Mouse (Mus musculus): ENCODE results near the gene Faxc.

The Faxc gene

DNA sequence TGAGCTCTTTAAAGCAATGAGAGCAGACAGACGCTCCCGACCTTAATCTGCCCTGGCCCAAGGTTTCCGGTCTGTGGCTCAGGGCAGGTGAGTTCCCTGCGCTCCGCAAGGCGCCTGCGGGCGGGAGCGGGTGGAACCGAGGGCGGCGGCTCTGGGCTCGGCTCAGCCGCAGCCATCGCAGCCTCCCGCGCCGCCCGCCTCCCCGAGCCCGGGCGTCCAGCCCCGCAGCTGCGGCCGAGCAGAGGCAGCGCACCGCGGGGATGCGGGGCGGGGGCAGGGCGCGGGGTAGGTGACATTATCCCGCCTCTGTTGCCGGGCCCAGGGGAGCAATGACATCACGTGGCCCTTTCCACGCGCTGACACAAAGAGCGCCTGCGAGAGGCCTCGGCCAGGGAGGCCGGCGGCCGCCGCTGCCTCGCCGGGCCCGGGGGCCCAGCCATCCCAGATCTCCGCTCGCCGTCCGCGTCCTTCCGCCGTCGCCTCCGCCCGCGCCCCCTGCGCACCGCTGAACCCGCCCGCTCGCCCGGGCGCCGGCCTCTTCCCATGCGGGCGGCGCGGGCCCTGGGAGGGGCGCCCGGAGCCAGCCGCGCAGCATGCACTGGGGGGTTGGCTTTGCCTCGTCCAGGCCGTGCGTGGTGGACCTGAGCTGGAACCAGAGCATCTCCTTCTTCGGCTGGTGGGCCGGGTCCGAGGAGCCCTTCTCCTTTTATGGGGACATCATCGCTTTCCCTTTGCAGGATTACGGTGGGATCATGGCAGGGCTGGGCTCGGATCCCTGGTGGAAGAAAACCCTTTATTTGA is at the start of gene Faxc:
Faxc (plus strand) TSS at position 359 of the 801 bp plus-strand sequence.
- DNase-seq: peak; percentile 85

DNA sequence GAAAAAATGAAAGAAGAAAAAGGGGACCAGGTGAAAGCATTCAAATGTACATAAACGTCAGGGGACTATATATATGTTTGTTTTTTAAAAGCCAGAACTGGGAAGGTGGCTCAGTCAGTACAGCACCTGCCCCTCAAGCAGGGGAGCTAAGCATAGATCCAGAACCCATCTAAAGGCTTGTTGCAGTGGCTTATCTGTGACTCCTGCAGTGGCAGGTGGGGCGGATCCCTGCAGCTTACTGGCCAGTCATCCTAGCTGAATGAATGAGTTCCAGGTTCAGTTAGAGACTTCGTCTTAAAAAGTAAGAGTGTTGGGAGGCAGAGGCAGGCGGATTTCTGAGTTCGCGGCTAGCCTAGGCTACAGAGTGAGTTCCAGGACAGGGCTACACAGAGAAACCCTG is 48.3 kb upstream of the Faxc start:
- DNase-seq: no peak

DNA sequence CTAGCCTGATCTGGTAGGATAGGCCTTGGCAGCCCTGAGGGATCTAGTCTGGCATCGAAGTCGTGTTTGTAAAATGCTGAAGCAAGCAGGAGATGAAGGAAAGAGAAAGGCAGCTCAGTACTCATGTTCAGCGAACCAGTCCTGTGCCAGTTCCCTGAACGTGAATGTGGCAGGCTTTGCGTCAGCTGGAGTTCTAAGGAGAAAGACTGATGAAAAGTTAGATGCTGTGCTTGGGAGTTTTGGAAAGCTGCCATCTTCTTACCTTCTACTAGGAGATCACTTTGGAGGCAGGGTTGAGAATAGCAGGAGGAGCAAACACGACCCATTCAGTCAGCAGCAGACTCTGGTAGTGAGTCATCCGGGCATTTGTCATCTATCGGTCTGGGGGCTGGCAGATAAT is 45.3 kb upstream of the Faxc start:
- no peak for DNase-seq

DNA sequence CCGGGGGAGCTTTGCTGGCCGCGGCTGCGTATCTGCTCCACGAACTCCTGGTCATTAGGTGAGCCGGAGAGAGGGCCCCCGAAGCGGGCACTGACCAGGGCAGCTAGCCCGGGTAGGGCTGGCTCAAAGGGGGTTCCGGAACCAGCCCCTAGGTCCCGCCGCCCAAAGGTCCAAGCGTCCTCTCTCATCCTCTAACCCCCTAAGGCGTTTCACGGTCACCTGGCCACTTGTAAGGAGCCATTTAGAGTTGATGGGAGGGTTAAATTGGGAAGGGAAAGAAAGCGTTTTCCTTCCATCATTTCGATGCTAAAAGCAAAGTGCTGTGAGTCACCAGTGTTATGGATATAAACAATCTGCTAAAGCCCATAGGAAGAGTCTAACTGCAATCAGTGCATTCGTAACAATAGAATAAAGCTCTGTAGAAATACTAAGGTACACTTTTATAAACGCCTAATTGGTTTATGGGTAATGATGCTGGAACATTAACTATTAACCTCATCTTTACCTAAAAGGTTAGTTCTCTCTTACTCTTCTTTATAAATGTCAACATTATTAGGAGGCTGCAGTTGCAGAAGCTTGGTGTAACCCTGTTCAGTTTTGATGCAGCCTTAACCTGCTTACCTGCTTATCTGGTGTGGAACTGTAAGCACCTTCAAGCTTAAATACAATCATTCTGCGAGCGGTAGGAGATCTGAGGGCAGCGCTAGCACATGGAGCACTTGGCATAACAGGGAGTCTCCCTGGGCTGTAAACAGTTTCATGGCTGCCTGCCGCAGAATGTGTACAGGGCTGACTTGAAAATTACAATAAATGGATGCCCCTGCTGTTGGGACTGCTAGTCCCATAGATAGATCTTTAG is 872 bp downstream of the Faxc start:
- peak; percentile 45 for DNase-seq

DNA sequence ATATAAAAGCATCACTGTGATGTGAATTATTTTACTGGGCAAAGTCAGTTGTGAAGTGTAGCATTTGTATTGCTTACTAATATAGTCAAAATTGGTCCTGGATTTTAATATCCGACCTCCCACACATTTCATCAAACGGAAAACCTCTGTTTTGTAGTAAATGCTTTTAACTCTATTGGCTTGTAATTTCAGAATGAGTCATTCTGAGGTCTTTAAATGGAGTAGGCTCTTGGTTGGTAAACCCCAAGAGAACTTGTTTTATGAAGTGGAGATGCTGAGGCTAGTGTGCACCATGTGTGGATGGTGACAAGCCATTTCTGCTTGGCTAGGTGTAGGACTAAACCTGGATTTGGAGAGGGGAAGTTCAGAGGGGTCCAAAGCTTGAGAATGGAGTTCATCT is 4.2 kb downstream of the Faxc start:
- no peak for DNase-seq

DNA sequence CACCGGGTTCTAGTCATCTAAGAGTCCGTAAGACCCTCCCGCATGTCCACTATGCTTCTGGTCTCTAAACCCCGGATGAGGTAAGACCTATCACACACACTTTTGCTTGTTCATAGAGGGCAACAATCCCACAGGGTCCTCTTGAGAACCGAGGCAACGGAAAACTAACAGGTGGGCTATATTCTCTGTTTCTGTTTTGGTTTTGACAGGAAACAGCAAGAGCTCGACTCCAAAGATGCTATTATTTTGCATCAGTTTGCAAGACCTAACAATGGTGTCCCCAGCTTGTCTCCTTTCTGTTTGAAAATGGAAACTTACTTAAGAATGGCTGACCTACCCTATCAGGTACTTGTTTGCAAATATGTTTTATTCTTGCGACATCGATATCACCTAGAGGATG is 5.3 kb downstream of the Faxc start:
- DNase-seq: no peak

DNA sequence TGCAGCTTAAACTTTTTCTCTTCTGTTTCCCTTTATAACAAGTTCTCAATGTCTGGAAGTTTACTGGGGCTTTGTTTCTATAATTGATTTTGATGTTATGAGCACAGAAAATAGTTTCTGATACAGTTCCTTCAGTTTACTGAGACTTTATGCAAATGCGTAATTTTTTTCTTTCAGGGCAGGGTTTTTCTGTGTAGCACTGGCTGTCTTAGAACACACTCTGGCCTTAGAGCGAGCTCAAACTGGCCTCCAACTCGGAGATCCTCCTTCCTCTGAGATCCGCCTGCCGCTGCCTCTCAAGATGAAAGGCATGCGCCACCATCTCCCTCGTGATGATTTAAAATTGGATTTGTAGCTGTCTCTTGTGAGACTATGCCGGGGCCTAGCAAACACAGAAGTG is 6.8 kb downstream of the Faxc start:
- DNase-seq: no peak

DNA sequence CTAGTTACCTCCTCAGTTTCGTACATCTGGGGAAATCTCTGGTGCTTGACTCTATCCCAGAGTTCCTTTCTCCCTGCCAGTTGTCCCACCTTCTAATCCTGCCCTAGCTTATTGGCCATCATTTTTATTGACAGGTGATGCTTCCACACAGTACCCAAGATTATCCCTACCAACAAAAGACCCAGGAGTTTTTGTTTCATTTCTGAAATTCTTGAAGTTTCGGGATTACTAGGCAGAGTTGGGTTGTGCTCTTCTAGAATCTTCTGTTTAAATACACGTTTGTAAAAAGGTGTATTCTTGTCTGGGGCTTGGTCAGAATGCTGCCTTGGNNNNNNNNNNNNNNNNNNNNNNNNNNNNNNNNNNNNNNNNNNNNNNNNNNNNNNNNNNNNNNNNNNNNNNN is 13.5 kb downstream of the Faxc start:
- DNase-seq: no peak

DNA sequence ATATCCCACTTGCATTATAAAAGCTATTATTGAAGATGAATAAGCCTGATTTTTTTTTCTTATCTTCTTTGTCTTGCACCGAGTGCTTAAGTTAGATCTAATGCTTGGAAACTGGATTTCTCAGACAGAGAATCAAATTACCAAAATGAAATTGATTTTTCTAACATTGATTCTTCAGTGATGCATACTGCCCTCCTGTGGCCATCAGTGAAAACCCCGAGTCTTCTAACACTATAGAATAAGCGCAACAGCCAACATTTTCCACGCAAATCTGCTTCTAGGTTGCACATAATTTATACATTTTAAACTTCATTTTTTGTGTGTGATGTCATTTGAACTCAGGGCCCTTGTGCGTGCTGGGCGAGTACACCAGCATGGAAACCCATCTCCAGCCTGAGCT is 20.3 kb downstream of the Faxc start:
- DNase-seq: no peak

DNA sequence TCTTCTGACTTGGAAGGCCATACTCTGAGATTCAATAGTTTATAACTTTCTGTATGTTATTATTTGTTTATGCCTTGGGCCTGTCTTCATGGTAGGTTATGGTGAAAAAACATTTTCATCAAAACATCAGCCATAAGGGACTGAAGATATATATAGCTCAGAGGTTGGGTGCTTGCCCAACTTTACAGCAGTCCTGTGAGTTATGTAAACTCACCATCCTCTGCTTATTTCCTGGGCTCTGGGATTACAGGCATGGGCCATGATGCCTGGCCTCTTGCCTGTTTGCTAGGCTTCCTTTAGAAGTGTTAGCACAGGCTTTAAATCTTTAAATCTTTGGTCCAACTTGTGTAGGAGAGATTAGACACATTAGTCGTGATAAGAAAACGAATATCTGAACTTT is 21.1 kb downstream of the Faxc start:
- DNase-seq: no peak

DNA sequence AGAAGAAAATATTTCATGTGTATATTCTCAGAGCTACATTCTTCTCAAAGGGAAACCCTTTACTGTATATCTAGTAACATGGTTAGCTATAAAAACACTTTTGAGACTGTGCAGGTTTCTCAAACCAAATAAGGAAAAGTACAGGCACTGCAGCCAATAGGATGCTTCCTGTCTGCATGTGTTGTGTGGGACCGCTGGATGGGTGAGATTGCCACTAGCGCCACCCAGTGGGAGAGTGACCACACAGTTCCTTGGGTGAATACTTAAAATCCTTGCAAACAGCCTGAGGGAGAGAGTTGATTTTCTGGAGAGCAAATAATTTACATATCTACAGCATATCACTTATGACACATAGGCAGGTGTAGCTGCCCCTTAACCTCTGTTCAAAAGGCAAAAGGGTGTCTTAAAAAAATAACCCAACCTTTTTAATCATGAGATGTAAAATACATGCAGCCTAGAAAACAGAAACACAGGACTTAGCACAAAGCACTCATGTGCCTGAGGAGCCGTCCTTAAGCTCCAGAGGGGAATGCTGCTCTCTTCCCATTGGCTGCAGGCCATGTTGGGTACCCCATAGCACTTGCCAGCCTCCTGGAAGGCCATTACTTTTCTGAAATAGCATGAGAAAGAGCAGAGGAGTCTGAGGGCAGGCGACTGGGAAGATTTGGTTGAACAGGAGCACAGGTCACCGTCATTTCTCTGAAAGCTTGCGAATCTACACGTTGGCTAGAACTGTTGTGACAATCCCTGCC is 26.6 kb downstream of the Faxc start:
- peak; percentile 33 for DNase-seq

DNA sequence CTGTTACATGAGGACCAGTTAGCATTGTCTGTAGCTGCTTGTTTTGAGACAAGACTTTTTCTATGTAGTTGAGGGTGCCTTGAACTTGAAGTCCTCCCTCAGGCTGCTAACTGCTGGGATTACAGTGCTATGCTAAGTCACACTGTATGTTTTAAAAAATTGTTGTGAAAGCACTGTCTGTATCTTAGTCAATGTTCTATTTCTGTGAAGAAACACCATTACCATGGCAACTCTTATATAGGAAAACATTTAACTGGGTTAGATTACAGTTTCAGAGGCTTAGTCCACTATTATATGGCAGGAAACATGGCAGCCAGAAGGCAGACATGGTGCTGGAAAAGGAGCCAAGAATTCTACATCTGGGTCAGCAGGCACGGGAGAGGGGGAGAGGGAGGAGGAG is 40.8 kb downstream of the Faxc start:
- no peak for DNase-seq

DNA sequence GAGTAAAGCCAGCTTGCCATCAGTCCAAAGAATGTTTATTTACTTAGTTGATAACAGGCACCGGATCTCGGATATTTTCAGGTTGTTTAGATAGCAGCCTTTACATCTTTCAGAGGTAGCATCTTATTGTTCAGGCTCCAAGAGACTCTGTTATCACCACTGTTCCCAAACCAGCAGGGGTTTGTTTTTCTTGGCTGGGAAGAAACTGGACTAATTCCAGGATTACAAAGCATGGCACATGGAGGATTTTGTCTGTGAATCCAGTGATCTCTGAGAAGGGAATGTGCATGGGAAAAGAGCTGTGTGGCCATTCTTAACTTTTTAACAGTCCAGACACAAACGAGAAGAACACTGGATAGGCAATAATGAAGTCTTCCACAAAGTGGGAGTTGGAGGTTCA is 43.0 kb downstream of the Faxc start:
- peak; percentile 73 for DNase-seq

DNA sequence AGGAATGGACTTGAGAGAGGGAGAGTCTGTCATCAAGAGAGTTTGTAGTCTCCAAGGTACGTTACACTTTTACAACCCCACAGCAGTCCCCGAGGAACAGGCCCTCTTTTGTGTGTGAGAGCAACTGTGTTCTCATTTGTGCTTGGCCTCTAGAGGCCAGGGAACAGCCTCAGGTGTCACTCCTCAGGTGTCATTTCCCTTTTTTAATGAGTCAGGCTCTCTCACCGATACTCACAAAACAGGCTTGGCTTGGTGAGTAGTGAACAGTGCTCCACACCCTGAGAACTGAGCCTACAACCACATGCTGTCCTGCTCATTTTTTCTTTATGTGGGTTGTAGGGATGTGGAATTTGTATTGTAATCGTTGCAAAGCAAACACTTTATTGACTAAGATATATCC is 49.3 kb downstream of the Faxc start:
- no peak for DNase-seq

DNA sequence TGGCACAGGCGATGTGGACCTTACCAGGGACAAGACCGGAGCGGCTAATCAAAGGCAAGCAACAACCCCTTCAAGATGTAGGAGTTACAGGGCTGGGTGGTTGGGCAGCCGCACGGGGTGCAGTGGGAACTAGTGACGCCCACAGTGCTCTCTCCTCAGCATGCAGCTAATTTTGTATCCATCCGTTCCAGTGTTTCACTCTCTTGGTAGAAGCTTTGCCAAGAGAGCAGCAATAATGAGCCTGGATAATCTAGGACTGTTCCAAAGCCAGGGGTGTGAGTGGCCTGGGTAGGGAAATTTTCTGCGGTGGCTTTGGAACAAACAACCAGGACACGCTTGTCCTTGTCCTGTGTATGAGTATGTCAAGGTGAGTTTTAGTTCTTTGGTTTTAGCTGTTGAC is 51.3 kb downstream of the Faxc start:
- DNase-seq: no peak

DNA sequence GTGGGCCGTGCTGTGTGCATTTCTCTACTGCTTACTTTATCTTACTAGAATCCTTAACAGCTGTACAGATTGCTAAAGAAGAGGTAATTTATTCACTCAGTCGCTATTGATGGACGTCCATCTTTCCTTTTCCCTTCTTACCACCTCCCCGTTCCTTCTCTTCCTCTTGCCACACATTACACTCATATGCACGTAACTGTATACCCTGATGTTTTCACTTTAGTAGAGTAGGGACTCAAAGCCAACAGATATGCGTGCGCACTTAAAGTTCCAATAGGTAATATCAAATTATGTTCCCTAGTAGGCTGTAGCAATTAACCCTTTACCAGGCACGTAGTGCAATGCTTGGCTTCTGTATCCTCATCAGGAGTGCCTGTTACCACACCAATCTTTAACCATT is 55.7 kb downstream of the Faxc start:
- DNase-seq: no peak

DNA sequence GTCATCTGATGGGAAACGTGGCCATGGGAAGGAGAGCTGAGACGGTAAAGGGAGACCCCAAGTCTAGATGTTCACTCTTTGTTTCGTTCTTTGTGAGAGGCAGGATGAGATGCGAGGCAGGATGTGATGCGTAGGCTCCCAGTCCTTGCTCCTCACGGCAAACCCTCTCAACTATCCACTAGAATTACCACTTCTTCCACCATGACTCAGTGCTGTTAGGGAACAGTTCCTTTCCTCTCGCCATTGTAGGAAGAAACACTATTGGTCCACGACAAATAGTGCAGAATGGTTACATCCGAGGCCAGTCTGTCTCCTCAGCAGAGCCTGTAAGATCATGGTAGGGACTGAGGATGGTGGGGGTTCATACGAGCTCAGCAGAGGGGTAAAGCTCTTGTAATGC is 56.3 kb downstream of the Faxc start:
- DNase-seq: no peak

DNA sequence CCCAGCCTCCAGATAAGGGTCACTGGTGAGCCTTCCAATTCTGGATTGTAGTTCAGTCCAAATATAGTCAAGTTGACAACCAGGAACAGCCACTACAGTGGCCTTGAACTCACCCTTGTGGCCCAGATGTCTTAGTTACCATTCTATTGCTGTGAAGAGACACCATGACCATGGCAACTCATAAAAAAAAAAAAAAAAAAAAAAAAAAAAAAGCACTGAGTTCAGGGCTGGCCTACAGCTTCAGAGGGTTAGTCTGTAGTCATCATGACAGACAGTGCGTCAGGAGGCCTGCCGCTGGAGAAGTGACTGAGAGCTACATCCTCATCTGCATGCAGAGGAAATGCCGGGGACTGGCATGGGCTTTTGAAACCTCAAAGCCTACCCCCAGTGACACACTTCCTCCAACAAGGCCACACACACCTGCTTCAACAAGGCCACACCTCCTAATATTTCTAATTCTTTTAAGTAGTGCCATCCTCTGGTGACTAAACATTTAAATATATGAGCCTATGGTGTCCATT is 58.5 kb downstream of the Faxc start:
- no peak for DNase-seq

DNA sequence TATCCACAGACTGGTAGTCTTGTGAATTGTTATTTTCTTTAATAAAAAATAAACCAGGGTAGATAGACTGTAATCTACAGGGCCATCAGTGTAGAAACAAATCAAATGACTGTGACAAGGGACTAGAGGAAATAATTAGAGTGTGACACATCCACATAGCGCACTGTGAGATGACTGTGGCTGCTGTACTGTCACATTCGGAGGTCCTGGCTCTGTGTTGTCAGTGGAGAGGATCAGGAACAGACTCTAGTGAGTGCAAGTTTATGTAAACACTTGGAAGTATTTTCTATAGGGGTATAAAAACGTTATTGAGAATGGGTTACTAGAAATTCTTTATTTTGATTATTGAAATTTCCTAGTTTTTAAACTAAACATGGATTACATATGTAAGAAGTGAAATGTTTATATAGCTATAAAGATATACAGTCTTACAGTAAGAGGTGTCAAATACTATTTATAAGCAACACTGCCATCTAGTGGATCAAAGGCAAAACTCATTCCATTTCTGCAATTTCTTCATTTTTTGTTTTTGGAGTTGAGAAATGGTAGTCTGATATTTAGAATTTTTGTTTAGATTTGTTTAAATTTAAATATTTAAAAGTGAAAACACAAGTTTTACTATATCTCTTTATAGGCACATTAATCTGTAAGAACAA is 59.6 kb downstream of the Faxc start:
- no peak for DNase-seq

DNA sequence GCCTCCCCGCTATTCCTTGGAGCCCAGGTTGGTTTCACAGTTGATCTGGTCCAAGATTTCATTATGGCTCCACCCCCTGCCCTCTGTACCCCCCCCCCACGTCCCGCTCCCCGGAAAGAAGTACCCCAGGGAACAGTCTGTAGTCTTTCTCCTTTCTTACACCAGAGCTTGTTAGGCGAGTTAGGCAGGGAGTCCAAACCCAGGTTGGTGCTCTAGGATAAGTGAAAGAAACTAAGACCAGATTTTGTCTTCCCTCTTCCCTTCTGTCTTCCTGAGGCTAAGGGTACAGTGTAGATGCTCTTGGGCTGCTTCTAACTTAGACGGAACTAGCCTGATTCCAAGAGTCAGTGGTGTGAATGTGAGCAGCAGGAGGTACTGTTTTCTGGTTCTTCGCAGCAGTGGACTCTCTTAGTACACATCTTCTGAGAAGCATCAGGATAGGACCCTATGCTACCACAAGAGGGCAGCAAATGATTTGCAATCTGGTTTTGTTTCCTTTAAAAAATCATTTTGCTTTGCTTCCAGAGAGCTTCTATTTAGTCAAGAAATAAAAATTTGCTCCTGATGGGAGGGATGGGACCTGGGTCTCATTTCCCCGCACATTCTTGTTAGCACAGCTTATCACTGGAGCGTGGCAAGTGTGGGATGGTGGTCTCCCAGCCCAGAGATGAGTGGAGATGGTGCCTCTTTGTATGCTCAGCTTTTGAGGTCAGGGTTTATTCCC is 86.7 kb downstream of the Faxc start:
- peak; percentile 10 for DNase-seq

DNA sequence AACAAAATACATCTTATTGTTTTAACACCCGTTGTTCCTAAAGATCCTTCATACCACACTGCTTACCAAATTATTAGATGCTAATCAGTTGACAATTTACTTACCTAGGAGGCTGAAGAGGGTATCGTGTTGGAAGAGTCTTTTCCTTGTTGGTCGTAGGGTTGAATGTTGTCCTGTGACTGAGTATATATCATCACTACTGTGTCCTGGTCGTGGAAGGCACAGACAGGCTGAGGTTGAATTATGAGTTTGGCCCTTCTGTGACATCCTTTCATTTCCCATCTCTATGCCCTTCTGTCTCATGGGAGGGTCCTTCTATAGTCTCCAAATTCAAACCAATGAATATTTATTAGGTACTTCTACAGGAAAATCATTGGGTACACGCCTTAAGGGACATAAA is 87.3 kb downstream of the Faxc start:
- no peak for DNase-seq

DNA sequence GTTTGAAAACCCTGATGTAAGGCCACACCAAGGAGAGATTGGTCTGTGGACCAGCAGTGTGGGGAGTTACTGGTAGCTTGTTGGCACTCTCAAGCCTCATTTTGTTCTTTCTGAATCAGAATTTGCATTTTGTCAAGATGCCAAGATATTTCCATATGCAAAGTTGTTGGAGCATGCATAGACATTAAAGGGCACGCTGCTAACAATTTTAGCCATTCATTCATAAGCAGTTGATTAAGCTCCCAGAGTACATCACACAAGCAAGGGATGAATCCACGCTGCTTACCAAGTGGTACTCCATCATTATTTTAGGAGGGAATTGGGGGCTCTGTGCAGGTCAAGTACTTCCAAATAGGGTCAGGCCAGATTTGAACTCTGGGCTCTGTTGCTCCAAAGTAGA is 98.8 kb downstream of the Faxc start:
- DNase-seq: no peak
